12 mouse cellular contexts compared by ENCODE assay signal in the genomic region with DNA sequence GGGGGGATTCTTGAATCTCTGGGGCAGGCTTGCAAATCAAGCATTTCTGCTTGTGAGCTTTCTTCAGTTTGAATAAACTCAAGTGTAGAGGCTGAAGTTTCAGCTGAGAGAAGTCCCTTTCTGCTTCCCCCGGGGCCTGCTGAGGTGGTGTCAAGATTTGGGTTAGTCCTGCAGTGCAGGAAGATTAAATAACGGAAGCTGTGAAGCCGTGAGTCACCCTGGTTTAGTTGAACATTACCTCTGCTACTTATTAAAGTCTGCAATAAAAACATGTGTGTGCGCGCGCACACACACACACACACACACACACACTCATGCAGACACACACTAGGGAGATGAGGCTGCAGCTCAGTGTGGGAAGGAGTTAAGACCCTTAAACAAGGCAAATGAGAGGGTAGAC.
"Had no signal": no experiment of that assay in that cellular context is flagged by ENCODE, and none has a peak within 500 bp of the region (broad histone marks: within the 10 kb centered on the region; RNA-seq: fewer than 3 reads in every experiment).

No protein-coding gene starts in this region.

- DNase-seq: gastrocnemius, adult 2 months; gastrocnemius, postnatal 10 days; gastrocnemius, postnatal 25 days; heart, adult 2 months; heart, postnatal 10 days; heart, postnatal 4 days; kidney, adult 18-20 months; kidney, adult 8-10 months; kidney, postnatal 10 days; kidney, postnatal 36 days; liver; liver, embryonic 13.5 days had no signal
